Mouse (Mus musculus): ENCODE data around the gene Dcaf10. TPM values are rescaled to one million over a fixed set of nuclear protein-coding genes. Genes with fewer than 3 reads are reported as not detected.

Dcaf10 gene
- polyA plus RNA-seq, 1 experiment from 2014 or later: 9.1 TPM

GRCm38 (mm10) chr4:45411181-45411790, 69.4 kb downstream of the Dcaf10 start:
- Histone ChIP-seq H3K9me3 (ENCODE audit: control insufficient read depth, low read length) (no peaks in the 10 kb centered on the region), H3K4me3 (ENCODE audit: low read depth, low read length) (no peak overlapping the region), H3K36me3 (ENCODE audit: control insufficient read depth, insufficient read depth, low read length) (no peaks in the 10 kb centered on the region), H3K27ac (replicated peaks) (no peak overlapping the region), H3K27me3 (ENCODE audit: control insufficient read depth, insufficient read depth, low read length) (no peaks in the 10 kb centered on the region), H3K4me2 (replicated peaks; ENCODE audit: low read depth) (no peak overlapping the region), H3K9ac (ENCODE audit: low read length) (no peak overlapping the region), H3K4me1 (replicated peaks; ENCODE audit: control insufficient read depth, insufficient read depth) (0 out of 2 replicates have a peak, but pooled peaks cover 4% of the 10 kb centered on the region)
- DNase-seq (ENCODE audit: low spot score) (no peak), ATAC-seq (ENCODE audit: low FRiP score, low TSS enrichment) (no peak)
- 89% methylated on average over 8 of the region's 8 CpGs for WGBS
- TF ChIP-seq EP300 (optimal IDR thresholded peaks at IDR 0.05) (no peak), CTCF (IDR thresholded peaks at IDR 0.05; ENCODE audit: low read depth) (no peak)

GRCm38 (mm10) chr4:45412433-45413192, 70.7 kb downstream of the Dcaf10 start:
- Histone ChIP-seq H3K36me3 (ENCODE audit: control insufficient read depth, insufficient read depth, low read length) (no peaks in the 10 kb centered on the region), H3K4me1 (replicated peaks; ENCODE audit: control insufficient read depth, insufficient read depth) (no peaks in the 10 kb centered on the region), H3K27me3 (ENCODE audit: control insufficient read depth, insufficient read depth, low read length) (no peaks in the 10 kb centered on the region), H3K4me2 (replicated peaks; ENCODE audit: low read depth) (no peak overlapping the region), H3K27ac (replicated peaks) (no peak overlapping the region), H3K4me3 (ENCODE audit: low read depth, low read length) (no peak overlapping the region), H3K9me3 (ENCODE audit: control insufficient read depth, low read length) (no peaks in the 10 kb centered on the region), H3K9ac (ENCODE audit: low read length) (no peak overlapping the region)
- TF ChIP-seq CTCF (IDR thresholded peaks at IDR 0.05; ENCODE audit: low read depth) (no peak), EP300 (optimal IDR thresholded peaks at IDR 0.05) (no peak)
- WGBS: 62% methylated on average over 16 of the region's 16 CpGs
- no peak for DNase-seq (ENCODE audit: low spot score)
- ATAC-seq (ENCODE audit: low FRiP score, low TSS enrichment): no peak

- H3K4me3 ChIP-seq (ENCODE audit: low read depth, low read length): no peak overlapping the region
- ATAC-seq (ENCODE audit: low FRiP score, low TSS enrichment) (peak; percentile 64), DNase-seq (ENCODE audit: low spot score) (peak; percentile 65)
- 62% methylated on average over 9 of the region's 9 CpGs for WGBS
- H3K27ac ChIP-seq (replicated peaks): no peak overlapping the region
- no peak overlapping the region for H3K4me2 ChIP-seq (replicated peaks; ENCODE audit: low read depth)
- no peaks in the 10 kb centered on the region for H3K27me3 ChIP-seq (ENCODE audit: control insufficient read depth, insufficient read depth, low read length)
- H3K9ac ChIP-seq (ENCODE audit: low read length): no peak overlapping the region
- H3K36me3 ChIP-seq (ENCODE audit: control insufficient read depth, insufficient read depth, low read length): no peaks in the 10 kb centered on the region
- H3K4me1 ChIP-seq (replicated peaks; ENCODE audit: control insufficient read depth, insufficient read depth): no peaks in the 10 kb centered on the region
- TF ChIP-seq EP300 (optimal IDR thresholded peaks at IDR 0.05): no peak
- no peak for TF ChIP-seq CTCF (IDR thresholded peaks at IDR 0.05; ENCODE audit: low read depth)
- no peaks in the 10 kb centered on the region for H3K9me3 ChIP-seq (ENCODE audit: control insufficient read depth, low read length)
Observed at GRCm38 (mm10) chr4:45413674-45414338, 71.9 kb downstream of the Dcaf10 start.

- DNase-seq (ENCODE audit: low spot score) (no peak), ATAC-seq (ENCODE audit: low FRiP score, low TSS enrichment) (no peak)
- TF ChIP-seq CTCF (IDR thresholded peaks at IDR 0.05; ENCODE audit: low read depth): no peak
- TF ChIP-seq EP300 (optimal IDR thresholded peaks at IDR 0.05): no peak
- Histone ChIP-seq H3K4me1 (replicated peaks; ENCODE audit: control insufficient read depth, insufficient read depth) (no peaks in the 10 kb centered on the region), H3K4me2 (replicated peaks; ENCODE audit: low read depth) (no peak overlapping the region), H3K9me3 (ENCODE audit: control insufficient read depth, low read length) (no peaks in the 10 kb centered on the region), H3K9ac (ENCODE audit: low read length) (no peak overlapping the region), H3K4me3 (ENCODE audit: low read depth, low read length) (no peak overlapping the region), H3K36me3 (ENCODE audit: control insufficient read depth, insufficient read depth, low read length) (no peaks in the 10 kb centered on the region), H3K27ac (replicated peaks) (no peak overlapping the region), H3K27me3 (ENCODE audit: control insufficient read depth, insufficient read depth, low read length) (no peaks in the 10 kb centered on the region)
- WGBS: 69% methylated on average over 7 of the region's 7 CpGs
Observed at GRCm38 (mm10) chr4:45416314-45416713, 74.4 kb downstream of the Dcaf10 start.

GRCm38 (mm10) chr4:45418229-45418950, 76.5 kb downstream of the Dcaf10 start:
- no peaks in the 10 kb centered on the region for H3K36me3 ChIP-seq (ENCODE audit: control insufficient read depth, insufficient read depth, low read length)
- H3K4me1 ChIP-seq (replicated peaks; ENCODE audit: control insufficient read depth, insufficient read depth): no peaks in the 10 kb centered on the region
- no peak; the same call in 1 of the 2 replicates for ATAC-seq (ENCODE audit: low FRiP score, low TSS enrichment)
- TF ChIP-seq EP300 (optimal IDR thresholded peaks at IDR 0.05) (no peak), CTCF (IDR thresholded peaks at IDR 0.05; ENCODE audit: low read depth) (peak; percentile 87)
- DNase-seq (ENCODE audit: low spot score): peak; percentile 74
- H3K9ac ChIP-seq (ENCODE audit: low read length): no peak overlapping the region
- no peaks in the 10 kb centered on the region for H3K9me3 ChIP-seq (ENCODE audit: control insufficient read depth, low read length)
- no peak overlapping the region for H3K27ac ChIP-seq (replicated peaks)
- H3K27me3 ChIP-seq (ENCODE audit: control insufficient read depth, insufficient read depth, low read length): no peaks in the 10 kb centered on the region
- peak overlapping the region; percentile 31; the same call in 1 of the 2 replicates for H3K4me2 ChIP-seq (replicated peaks; ENCODE audit: low read depth)
- no peak overlapping the region for H3K4me3 ChIP-seq (ENCODE audit: low read depth, low read length)
- WGBS: 24% methylated on average over 10 of the region's 11 CpGs

Data from stomach, postnatal 0 days (tissue).